Comparison of ENCODE assay signal across 14 mouse cellular contexts in genomic region chr14:19771173-19771572, GRCm38 (mm10). TPM values are rescaled to one million over a fixed set of nuclear protein-coding genes. Genes with fewer than 3 reads are reported as not detected.
DNase-seq lines count a peak whose midpoint lies in the region; ATAC-seq and TF ChIP-seq lines count a peak whose summit lies in the region.
"Had no signal": no experiment of that assay in that cellular context is flagged by ENCODE, and none has a peak within 500 bp of the region (broad histone marks: within the 10 kb centered on the region; RNA-seq: fewer than 3 reads in every experiment).

No protein-coding gene starts in this region.

- no peak for DNase-seq in heart, postnatal 0 days (ENCODE audit: low spot score)
- peak; percentile 71 for DNase-seq in 416B (ENCODE audit: low read depth)
- no peak for DNase-seq in liver, embryonic 13.5 days
- no peak for DNase-seq in cerebellum, adult 18-20 months
- DNase-seq: cerebellum, postnatal 10 days; gastrocnemius, postnatal 10 days had no signal

- H3K9ac ChIP-seq in heart, postnatal 0 days (replicated peaks; ENCODE audit: low read depth, low read length), result no peak overlapping the region
- no peak overlapping the region for H3K9ac ChIP-seq in heart, embryonic 12.5 days
- H3K9ac ChIP-seq in liver, embryonic 13.5 days, result no peak overlapping the region
- H3K9ac ChIP-seq in forebrain, embryonic 15.5 days (replicated peaks), result no peak overlapping the region
- H3K9ac ChIP-seq: embryonic facial prominence, embryonic 13.5 days; hindbrain, embryonic 15.5 days; liver, embryonic 15.5 days; midbrain, embryonic 12.5 days had no signal

- TF ChIP-seq CTCF in heart, postnatal 0 days (IDR thresholded peaks at IDR 0.05; ENCODE audit: low read depth), result no peak

- ATAC-seq in heart, postnatal 0 days (ENCODE audit: insufficient read depth, low read depth), result no peak
- ATAC-seq in heart, embryonic 12.5 days (ENCODE audit: insufficient number of reproducible peaks, low FRiP score), result no peak
- ATAC-seq in CD4-positive, CD25-positive, alpha-beta regulatory T cell, adult 4 months, result peak; percentile 83
- 0 out of 2 replicates have a peak, but pooled peaks have one; percentile 35 for ATAC-seq in liver, embryonic 13.5 days (ENCODE audit: low read depth)
- ATAC-seq in forebrain, embryonic 15.5 days (replicated peaks), result no peak
- ATAC-seq: forebrain, embryonic 14.5 days had no signal

- no peak overlapping the region for H3K4me3 ChIP-seq in heart, postnatal 0 days (ENCODE audit: low read depth, low read length)
- H3K4me3 ChIP-seq in heart, embryonic 12.5 days, result no peak overlapping the region
- H3K4me3 ChIP-seq in liver, embryonic 13.5 days (replicated peaks), result no peak overlapping the region
- no peak overlapping the region for H3K4me3 ChIP-seq in forebrain, embryonic 15.5 days
- H3K4me3 ChIP-seq: embryonic facial prominence, embryonic 13.5 days; hindbrain, embryonic 15.5 days; liver, embryonic 15.5 days; midbrain, embryonic 12.5 days had no signal

- TF ChIP-seq EP300 in heart, postnatal 0 days (IDR thresholded peaks at IDR 0.05; ENCODE audit: low read depth), result no peak

- no peaks in the 10 kb centered on the region for H3K27me3 ChIP-seq in heart, postnatal 0 days (ENCODE audit: control insufficient read depth, insufficient read depth, low read length)
- no peaks in the 10 kb centered on the region for H3K27me3 ChIP-seq in heart, embryonic 12.5 days (replicated peaks)
- H3K27me3 ChIP-seq in liver, embryonic 13.5 days, result no peaks in the 10 kb centered on the region
- no peaks in the 10 kb centered on the region for H3K27me3 ChIP-seq in forebrain, embryonic 15.5 days
- H3K27me3 ChIP-seq: embryonic facial prominence, embryonic 13.5 days; hindbrain, embryonic 15.5 days; liver, embryonic 15.5 days; midbrain, embryonic 12.5 days had no signal

- no peak overlapping the region for H3K4me2 ChIP-seq in heart, postnatal 0 days (ENCODE audit: low read depth, low read length)
- H3K4me2 ChIP-seq in heart, embryonic 12.5 days, result no peak overlapping the region
- H3K4me2 ChIP-seq in liver, embryonic 13.5 days, result no peak overlapping the region
- no peak overlapping the region for H3K4me2 ChIP-seq in forebrain, embryonic 15.5 days (replicated peaks)
- H3K4me2 ChIP-seq: embryonic facial prominence, embryonic 13.5 days; hindbrain, embryonic 15.5 days; liver, embryonic 15.5 days; midbrain, embryonic 12.5 days had no signal

- H3K9me3 ChIP-seq in heart, postnatal 0 days (replicated peaks; ENCODE audit: control insufficient read depth, low read length), result no peaks in the 10 kb centered on the region
- peaks cover 1% of the 10 kb centered on the region; the same call in 1 of the 2 replicates for H3K9me3 ChIP-seq in heart, embryonic 12.5 days (replicated peaks)
- no peaks in the 10 kb centered on the region for H3K9me3 ChIP-seq in liver, embryonic 13.5 days (replicated peaks)
- H3K9me3 ChIP-seq in forebrain, embryonic 15.5 days, result no peaks in the 10 kb centered on the region
- H3K9me3 ChIP-seq: embryonic facial prominence, embryonic 13.5 days; hindbrain, embryonic 15.5 days; liver, embryonic 15.5 days had no signal

- WGBS in heart, postnatal 0 days, result 57% methylated on average over 7 of the region's 7 CpGs
- WGBS in heart, embryonic 12.5 days, result 67% methylated on average over 7 of the region's 7 CpGs
- WGBS in liver, embryonic 13.5 days (ENCODE audit: insufficient replicate concordance), result 34% methylated on average over 7 of the region's 7 CpGs
- 86% methylated on average over 7 of the region's 7 CpGs for WGBS in forebrain, embryonic 15.5 days

- H3K4me1 ChIP-seq in heart, postnatal 0 days (ENCODE audit: control insufficient read depth, insufficient read depth), result peaks cover 8% of the 10 kb centered on the region
- H3K4me1 ChIP-seq in heart, embryonic 12.5 days (replicated peaks), result peaks cover 60% of the 10 kb centered on the region
- peaks cover 37% of the 10 kb centered on the region for H3K4me1 ChIP-seq in liver, embryonic 13.5 days (replicated peaks)
- peaks cover 4% of the 10 kb centered on the region for H3K4me1 ChIP-seq in forebrain, embryonic 15.5 days
- H3K4me1 ChIP-seq: hindbrain, embryonic 15.5 days had no signal

- H3K27ac ChIP-seq in heart, postnatal 0 days (ENCODE audit: low read depth), result 0 out of 2 replicates have a peak overlapping the region, but pooled peaks have one; percentile 11
- no peak overlapping the region for H3K27ac ChIP-seq in heart, embryonic 12.5 days (ENCODE audit: poor library complexity, severe bottlenecking)
- H3K27ac ChIP-seq in liver, embryonic 13.5 days, result no peak overlapping the region
- no peak overlapping the region for H3K27ac ChIP-seq in forebrain, embryonic 15.5 days (replicated peaks)
- H3K27ac ChIP-seq: embryonic facial prominence, embryonic 13.5 days; hindbrain, embryonic 15.5 days; liver, embryonic 15.5 days; midbrain, embryonic 12.5 days had no signal

- H3K36me3 ChIP-seq in heart, postnatal 0 days (replicated peaks; ENCODE audit: control insufficient read depth, insufficient read depth, low read length), result peaks cover 14% of the 10 kb centered on the region
- peaks cover 18% of the 10 kb centered on the region for H3K36me3 ChIP-seq in heart, embryonic 12.5 days
- H3K36me3 ChIP-seq in liver, embryonic 13.5 days, result peaks cover 5% of the 10 kb centered on the region; the same call in 1 of the 2 replicates
- no peaks in the 10 kb centered on the region for H3K36me3 ChIP-seq in forebrain, embryonic 15.5 days
- H3K36me3 ChIP-seq: hindbrain, embryonic 15.5 days; liver, embryonic 15.5 days; midbrain, embryonic 12.5 days had no signal

RNA-seq across cellular contexts. Expression of gene Nid2, which starts 20.1 kb away (rescaled TPM):
- 79.7 and 93.8 TPM in 2 replicates for total RNA-seq in heart, postnatal 0 days (2014; rRNA removed; ENCODE audit: low replicate concordance)
- polyA plus RNA-seq in heart, postnatal 0 days (2015; fragmentation: Nextera tagmentation; extraction: Ambion mirVana), result 40.9 and 47.7 TPM in 2 replicates
- 204 and 208 TPM in 2 replicates for polyA plus RNA-seq in heart, embryonic 12.5 days (2016; fragmentation: Nextera tagmentation; extraction: Ambion mirVana)
- polyA plus RNA-seq in CD4-positive, CD25-positive, alpha-beta regulatory T cell, adult 4 months (2017; shearing (Covaris generic)), result 1 to 10 TPM; 1.1 to 5.1 TPM
- 13.9 and 16.5 TPM in 2 replicates for polyA plus RNA-seq in liver, embryonic 13.5 days (2015; fragmentation: Nextera tagmentation; extraction: Ambion mirVana)
- 22.2 and 29.9 TPM in 2 replicates for polyA plus RNA-seq in forebrain, embryonic 15.5 days (2015; fragmentation: Nextera tagmentation; extraction: Ambion mirVana)

RNA-seq across cellular contexts. Expression of gene Rtraf, which starts 52.5 kb away (rescaled TPM):
- total RNA-seq in heart, postnatal 0 days (2014; rRNA removed; ENCODE audit: low replicate concordance), result 61.8 and 73.8 TPM in 2 replicates
- polyA plus RNA-seq in heart, postnatal 0 days (2015; fragmentation: Nextera tagmentation; extraction: Ambion mirVana), result 177 and 183 TPM in 2 replicates
- polyA plus RNA-seq in heart, embryonic 12.5 days (2016; fragmentation: Nextera tagmentation; extraction: Ambion mirVana), result 184 and 193 TPM in 2 replicates
- 100 to 1,000 TPM; 100 to 114 TPM for polyA plus RNA-seq in CD4-positive, CD25-positive, alpha-beta regulatory T cell, adult 4 months (2017; shearing (Covaris generic))
- 113 and 121 TPM in 2 replicates for polyA plus RNA-seq in liver, embryonic 13.5 days (2015; fragmentation: Nextera tagmentation; extraction: Ambion mirVana)
- polyA plus RNA-seq in forebrain, embryonic 15.5 days (2015; fragmentation: Nextera tagmentation; extraction: Ambion mirVana), result 188 and 190 TPM in 2 replicates

Comparison
In these comparisons a context has a peak if more than half of its experiments do, and no peak if none do; other contexts are left out.
1. ATAC-seq: peak in CD4-positive, CD25-positive, alpha-beta regulatory T cell, adult 4 months (single experiment) and liver, embryonic 13.5 days (single experiment); none in heart, postnatal 0 days (single experiment), heart, embryonic 12.5 days (single experiment) and forebrain, embryonic 15.5 days (single experiment).